Mouse (Mus musculus): ENCODE measurements around the gene Capza2.
"Not testable (repeated sequence)": the region's sequence is repeated elsewhere in the genome, so short reads cannot be mapped to it uniquely, and the experiment has no call there.

Gene Capza2

GRCm38 (mm10) chr6:17642739-17643138 lies 6.7 kb downstream of the Capza2 start:
- DNase-seq (ENCODE audit: low spot score), result no peak

- DNase-seq (ENCODE audit: low spot score), result no peak
These were observed 10.1 kb downstream of the Capza2 start for GRCm38 (mm10) chr6:17646107-17646506.

GRCm38 (mm10) chr6:17652132-17652531 lies 16.1 kb downstream of the Capza2 start:
- no peak for DNase-seq (ENCODE audit: low spot score)

GRCm38 (mm10) chr6:17655080-17655479 lies 19.0 kb downstream of the Capza2 start:
- DNase-seq (ENCODE audit: low spot score), result no peak

GRCm38 (mm10) chr6:17657308-17657707 lies 21.3 kb downstream of the Capza2 start:
- DNase-seq (ENCODE audit: low spot score), result no peak

GRCm38 (mm10) chr6:17665348-17665747 lies 29.3 kb downstream of the Capza2 start:
- no peak for DNase-seq (ENCODE audit: low spot score)

GRCm38 (mm10) chr6:17666024-17666423 lies 30.0 kb downstream of the Capza2 start:
- DNase-seq (ENCODE audit: low spot score), result no peak

- DNase-seq (ENCODE audit: low spot score), result no peak
These were observed 31.8 kb downstream of the Capza2 start for GRCm38 (mm10) chr6:17667813-17668212.

- no peak for DNase-seq (ENCODE audit: low spot score)
These were observed 32.3 kb downstream of the Capza2 start for GRCm38 (mm10) chr6:17668334-17668733.

- no peak for DNase-seq (ENCODE audit: low spot score)
These were observed 33.8 kb downstream of the Capza2 start for GRCm38 (mm10) chr6:17669826-17670225.

- no peak for DNase-seq (ENCODE audit: low spot score)
These were observed 39.2 kb downstream of the Capza2 start for GRCm38 (mm10) chr6:17675019-17675756.

GRCm38 (mm10) chr6:17677008-17677407 lies 41.0 kb downstream of the Capza2 start:
- DNase-seq (ENCODE audit: low spot score), result no peak

GRCm38 (mm10) chr6:17680266-17680925 lies 44.4 kb downstream of the Capza2 start:
- no peak for DNase-seq (ENCODE audit: low spot score)

- no peak for DNase-seq (ENCODE audit: low spot score)
These were observed 45.8 kb downstream of the Capza2 start for GRCm38 (mm10) chr6:17681810-17682209.

- no peak for DNase-seq (ENCODE audit: low spot score)
These were observed 52.6 kb downstream of the Capza2 start for GRCm38 (mm10) chr6:17688676-17689075.

GRCm38 (mm10) chr6:17692647-17693046 lies 56.6 kb downstream of the Capza2 start, which contains the start of gene St7:
St7 (plus strand) TSS chr6:17692933.
- no peak for DNase-seq (ENCODE audit: low spot score)

- DNase-seq (ENCODE audit: low spot score), result peak; percentile 54
These were observed 57.9 kb downstream of the Capza2 start for GRCm38 (mm10) chr6:17693726-17694549.

GRCm38 (mm10) chr6:17694550-17694951 lies 58.5 kb downstream of the Capza2 start:
- peak; percentile 42 for DNase-seq (ENCODE audit: low spot score)

GRCm38 (mm10) chr6:17696321-17696734 lies 60.3 kb downstream of the Capza2 start:
- DNase-seq (ENCODE audit: low spot score), result no peak

GRCm38 (mm10) chr6:17700936-17701612 lies 65.0 kb downstream of the Capza2 start:
- DNase-seq (ENCODE audit: low spot score), result no peak

GRCm38 (mm10) chr6:17704038-17704437 lies 68.0 kb downstream of the Capza2 start:
- DNase-seq (ENCODE audit: low spot score), result not testable (repeated sequence)

GRCm38 (mm10) chr6:17705973-17706372 lies 69.9 kb downstream of the Capza2 start:
- no peak for DNase-seq (ENCODE audit: low spot score)

Data from ovary, adult 18-20 months (tissue).